Mouse (Mus musculus): Measurements from ENCODE around the gene Rgs12.

DNA sequence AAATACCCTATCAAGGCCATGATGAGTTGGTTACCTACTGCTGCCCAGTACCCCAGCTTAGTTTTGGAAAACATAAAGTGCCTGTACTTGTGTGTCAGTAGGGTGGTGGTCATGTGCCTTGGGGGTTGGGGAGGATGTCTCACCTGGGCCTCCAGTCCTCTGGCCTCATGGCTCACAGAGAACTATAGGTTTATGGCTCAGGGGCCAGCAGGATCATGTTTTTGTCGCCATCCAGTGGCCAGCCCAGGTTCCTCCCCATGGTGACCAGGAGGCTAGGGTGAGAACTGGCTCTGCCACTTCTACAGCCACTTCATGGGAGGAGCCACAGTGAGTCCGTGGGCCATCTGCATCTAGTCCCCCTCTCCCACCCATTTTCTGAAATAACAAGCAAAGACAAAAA is 75.7 kb downstream of the Rgs12 start:
- TF ChIP-seq TAL1 (IDR thresholded peaks at IDR 0.05; ENCODE audit: low read length) (no peak), GATA1 (IDR thresholded peaks at IDR 0.05; ENCODE audit: low read length) (no peak)
